Mouse (Mus musculus) small intestine, adult 2 months (tissue): ENCODE data around the gene Atp8a1. TPM values are rescaled to one million over a fixed set of nuclear protein-coding genes. Genes with fewer than 3 reads are reported as not detected.
A peak's percentile ranks its signal among the peaks of the same experiment; 100 is the strongest.
"Not testable (repeated sequence)": the region's sequence is repeated elsewhere in the genome, so short reads cannot be mapped to it uniquely, and the experiment has no call there.

ENCODE experiments used
- H3K27ac ChIP-seq: fragments of 200-500 bp; 2 replicates; pipeline ENCODE4 v1.5.1; 2012; ENCODE audit warnings: low read depth, low read length, control low read depth, inconsistent platforms; ENCODE audit not compliant: insufficient read depth
- H3K27me3 ChIP-seq: fragments of 200-500 bp; 2 replicates; pipeline ENCODE4 v1.6.1; 2012; ENCODE audit warnings: mild to moderate bottlenecking, moderate library complexity, low read length, inconsistent platforms; ENCODE audit not compliant: control insufficient read depth, insufficient read depth
- H3K36me3 ChIP-seq: fragments of 200-500 bp; 2 replicates; pipeline ENCODE4 v1.6.1; 2012; ENCODE audit warnings: mild to moderate bottlenecking, low read length, control low read depth, inconsistent platforms; ENCODE audit not compliant: control insufficient read depth, insufficient read depth
- H3K4me1 ChIP-seq: fragments of 200-500 bp; 2 replicates; pipeline ENCODE4 v1.6.1; 2012; ENCODE audit warnings: low read length, inconsistent platforms, mixed read lengths; ENCODE audit not compliant: control insufficient read depth, insufficient read depth, insufficient read length
- H3K4me3 ChIP-seq: fragments of 200-500 bp; 2 replicates; pipeline ENCODE4 v1.5.1; 2012; ENCODE audit warnings: low read depth, mild to moderate bottlenecking, control low read depth, inconsistent platforms, low read length, moderate library complexity
- CTCF ChIP-seq: fragments of 200-500 bp; IDR thresholded peaks from 2 replicates; pipeline ENCODE4 v1.5.1; 2012; ENCODE audit warnings: low read depth, mild to moderate bottlenecking, control low read depth, inconsistent platforms, low read length, moderate library complexity, mixed read lengths; ENCODE audit not compliant: insufficient replicate concordance, insufficient read length; ENCODE audit errors: extremely low read depth
- POLR2A ChIP-seq: fragments of 200-500 bp; IDR thresholded peaks from 2 replicates; pipeline ENCODE4 v1.6.1; 2012; ENCODE audit warnings: low read depth, mild to moderate bottlenecking, control low read depth, inconsistent platforms, low read length, moderate library complexity
- WGBS: fragments of 180-500 bp; shearing (Covaris S2); methylation state at CpG from one replicate; pipeline ENCODE4 v1.1.7; 2018; 5-methylcytosine and 5-hydroxymethylcytosine counted together
- polyA plus RNA-seq: library from polyadenylated mRNA; depleted of rRNA; stranded (reverse); fragments of >200 nt; gene quantifications from 2 replicates; pipeline ENCODE4 v1.2.3, GENCODE M21; 2012

Gene Atp8a1
- polyA plus RNA-seq, 1 experiment: 18.6 TPM

DNA sequence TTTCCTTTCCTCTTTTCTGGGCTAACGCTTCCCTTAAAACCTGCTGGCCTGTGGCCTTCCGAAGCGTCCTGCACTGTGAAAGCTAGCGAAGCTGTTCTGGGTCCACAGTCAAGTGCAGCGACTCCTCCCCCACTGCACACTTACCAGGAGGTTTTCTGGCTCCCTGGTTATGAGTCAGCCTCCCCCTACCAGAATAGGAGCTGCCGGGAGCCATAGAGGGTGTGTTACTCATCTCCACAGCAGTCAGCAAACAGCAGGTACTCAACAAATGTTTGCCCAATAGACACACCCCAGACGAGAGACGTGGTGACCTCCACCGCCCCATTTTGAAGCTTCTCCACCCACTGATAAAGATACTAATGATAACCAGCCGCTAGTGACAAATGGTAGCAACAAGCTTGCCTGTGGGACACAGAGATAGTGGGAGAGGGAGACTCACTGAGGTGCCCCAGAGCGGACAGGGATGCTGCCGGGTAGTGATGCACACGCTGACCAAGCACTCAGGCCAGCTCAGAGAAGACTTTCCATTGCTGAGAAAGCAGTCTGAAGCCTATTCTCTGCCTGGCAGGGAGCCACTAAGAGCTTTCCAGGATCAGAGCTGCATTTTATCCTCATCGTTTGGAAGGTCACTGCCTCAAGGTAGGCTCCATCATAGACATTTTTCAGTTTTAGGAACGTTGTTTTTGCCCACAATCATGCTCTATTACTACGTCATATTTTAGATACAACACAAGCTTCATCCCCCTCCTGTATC is 31.5 kb downstream of the Atp8a1 start:
- Histone ChIP-seq H3K4me1 (peaks cover 10% of the 10 kb centered on the region), H3K27me3 (no peaks in the 10 kb centered on the region), H3K36me3 (peaks cover 7% of the 10 kb centered on the region), H3K27ac (0 out of 2 replicates have a peak overlapping the region, but pooled peaks have one; percentile 18), H3K4me3 (0 out of 2 replicates have a peak overlapping the region, but pooled peaks have one; percentile 6)
- TF ChIP-seq CTCF: no peak
- no peak for TF ChIP-seq POLR2A
- 44% methylated on average over 16 of the region's 16 CpGs for WGBS

DNA sequence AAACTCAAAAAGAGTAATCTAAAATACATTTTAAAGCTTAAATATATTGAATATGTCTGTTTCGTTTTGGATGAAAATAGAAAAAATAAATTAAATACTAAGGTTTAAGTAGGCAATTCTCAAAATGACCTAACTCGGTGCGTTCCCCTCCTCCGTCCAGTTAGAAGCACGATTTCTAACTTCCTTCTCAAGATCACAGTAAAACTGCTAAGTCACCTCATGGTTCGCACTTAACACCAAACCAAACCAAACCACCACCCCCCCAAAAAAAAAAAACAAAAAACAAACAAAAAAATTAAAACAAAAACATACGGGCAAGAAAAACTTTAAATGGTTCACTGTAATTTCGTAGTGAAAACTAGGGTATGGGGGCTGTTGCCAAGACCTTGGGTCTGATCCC is 32.2 kb downstream of the Atp8a1 start:
- not testable (repeated sequence) for H3K27me3 ChIP-seq, H3K4me1 ChIP-seq, H3K4me3 ChIP-seq, H3K36me3 ChIP-seq
- 0 out of 2 replicates have a peak overlapping the region, but pooled peaks have one; percentile 18 for H3K27ac ChIP-seq
- WGBS: 84% methylated on average over 8 of the region's 8 CpGs

DNA sequence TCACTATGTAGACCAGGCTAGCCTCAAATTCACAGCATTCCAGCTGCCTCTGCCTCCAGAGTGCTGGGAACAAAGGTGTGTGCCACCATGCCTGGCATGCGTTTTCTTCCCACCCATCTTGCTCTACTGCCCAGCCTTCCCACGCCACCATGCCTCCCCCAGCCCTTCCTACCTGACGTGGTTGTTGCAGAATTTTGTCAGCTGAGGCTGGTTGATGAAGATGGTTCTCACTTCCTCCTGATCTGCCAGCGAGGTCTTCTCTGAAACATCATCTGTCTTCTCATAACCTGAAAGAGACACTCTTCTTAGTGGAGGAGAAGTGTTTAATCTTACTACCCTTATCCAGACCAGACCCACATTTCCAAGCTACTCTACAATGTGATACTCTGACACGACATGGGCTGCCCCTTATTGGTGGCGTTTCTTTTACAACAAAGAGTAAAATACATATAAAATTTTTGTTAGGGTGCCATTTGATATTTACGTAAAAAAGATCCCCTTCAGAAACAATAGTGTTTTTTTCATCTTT is 32.7 kb downstream of the Atp8a1 start:
- no peaks in the 10 kb centered on the region for H3K27me3 ChIP-seq
- H3K4me3 ChIP-seq: no peak overlapping the region
- WGBS: 91% methylated on average over 7 of the region's 7 CpGs
- no peak for TF ChIP-seq POLR2A
- TF ChIP-seq CTCF: no peak
- peaks cover 9% of the 10 kb centered on the region for H3K36me3 ChIP-seq
- no peak overlapping the region for H3K27ac ChIP-seq
- peaks cover 10% of the 10 kb centered on the region for H3K4me1 ChIP-seq

DNA sequence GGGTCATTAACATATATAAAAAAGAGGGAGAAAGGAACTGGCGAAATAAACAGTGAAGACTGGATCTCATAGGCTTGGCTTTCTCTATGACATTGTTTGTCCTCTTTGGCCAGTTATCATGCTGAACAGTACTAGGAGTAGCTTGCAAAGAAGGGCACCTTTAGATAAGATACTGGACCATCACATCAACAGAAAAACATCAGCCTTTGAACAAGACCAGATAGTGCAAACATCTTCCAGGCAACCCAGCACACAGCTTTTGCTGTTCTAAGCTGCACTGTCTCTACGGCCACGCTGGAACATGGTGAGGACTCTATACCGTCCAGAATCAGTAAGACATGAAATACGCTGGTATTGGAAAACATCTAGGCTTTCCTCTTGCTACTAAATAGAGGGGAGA is 33.9 kb downstream of the Atp8a1 start:
- TF ChIP-seq CTCF (no peak), POLR2A (no peak)
- Histone ChIP-seq H3K4me3 (no peak overlapping the region), H3K27me3 (no peaks in the 10 kb centered on the region), H3K27ac (no peak overlapping the region), H3K4me1 (peaks cover 10% of the 10 kb centered on the region), H3K36me3 (peaks cover 11% of the 10 kb centered on the region)
- 97% methylated on average over 5 of the region's 5 CpGs for WGBS

DNA sequence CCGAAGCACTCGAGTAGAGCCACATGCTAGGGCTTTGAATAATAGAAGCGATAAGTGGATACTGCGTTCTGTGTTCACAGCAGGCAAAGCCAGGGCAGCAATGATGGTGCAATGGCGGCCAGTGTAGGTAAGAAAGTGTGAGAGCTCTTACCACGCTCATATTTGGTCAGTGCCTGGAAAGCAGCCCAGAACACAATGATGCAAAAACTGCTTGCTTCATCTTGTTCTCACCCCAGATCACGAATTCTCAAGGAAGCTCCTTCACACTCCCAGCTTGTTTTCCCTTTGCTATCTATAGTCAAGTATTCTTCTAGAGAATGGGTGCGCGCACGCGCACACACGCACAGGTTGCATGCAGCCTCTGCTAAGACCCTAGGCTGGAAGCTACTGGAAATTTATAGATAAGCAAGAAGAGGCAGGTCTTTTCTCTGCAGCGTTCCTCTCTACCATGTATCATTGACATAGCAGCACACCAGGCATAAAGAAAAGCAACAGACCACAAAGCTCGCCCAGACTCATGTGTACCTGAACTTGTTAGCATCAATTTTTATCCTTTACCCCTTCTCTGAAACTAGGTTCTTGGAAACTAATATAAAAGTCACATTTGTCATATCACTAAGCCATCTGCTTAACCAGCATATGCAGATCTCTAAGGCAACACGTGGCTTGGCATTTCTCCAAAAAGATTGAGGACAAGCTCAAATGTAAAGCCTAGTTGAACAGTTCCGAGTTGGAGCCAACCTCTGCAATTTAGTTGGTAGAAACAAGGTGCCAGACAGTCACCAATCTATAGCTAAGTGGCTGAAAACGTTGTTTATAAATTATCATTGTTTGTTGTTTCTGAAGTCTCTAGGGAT is 44.8 kb downstream of the Atp8a1 start:
- no peaks in the 10 kb centered on the region for H3K27me3 ChIP-seq
- peaks cover 1% of the 10 kb centered on the region; the same call in 1 of the 2 replicates for H3K36me3 ChIP-seq
- TF ChIP-seq POLR2A: no peak
- TF ChIP-seq CTCF: no peak
- H3K4me3 ChIP-seq: no peak overlapping the region
- peaks cover 15% of the 10 kb centered on the region for H3K4me1 ChIP-seq
- WGBS: 77% methylated on average over 17 of the region's 17 CpGs
- no peak overlapping the region for H3K27ac ChIP-seq

DNA sequence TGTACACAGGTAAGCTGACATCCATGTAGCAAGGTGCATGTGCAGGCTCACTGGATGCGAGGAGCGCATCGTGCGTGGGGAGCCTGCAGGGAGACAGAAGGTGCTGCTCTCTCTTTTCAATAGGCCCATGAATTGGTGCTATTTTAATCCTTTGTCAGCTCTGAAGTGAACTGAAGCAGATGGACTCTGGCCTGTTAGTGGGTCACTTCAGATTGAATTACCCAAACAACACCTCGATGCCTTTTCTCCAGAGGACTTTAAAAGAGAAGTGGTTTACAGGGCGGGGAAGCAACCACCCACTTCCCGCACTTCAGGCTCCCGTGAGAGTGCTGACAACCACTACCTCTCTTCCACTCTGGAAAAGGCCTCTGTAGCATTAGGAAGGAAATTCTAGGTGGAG is 46.4 kb downstream of the Atp8a1 start:
- Histone ChIP-seq H3K27ac (no peak overlapping the region), H3K27me3 (no peaks in the 10 kb centered on the region), H3K4me3 (no peak overlapping the region), H3K36me3 (peaks cover 1% of the 10 kb centered on the region; the same call in 1 of the 2 replicates), H3K4me1 (peaks cover 21% of the 10 kb centered on the region)
- WGBS: 74% methylated on average over 8 of the region's 8 CpGs
- TF ChIP-seq CTCF (no peak), POLR2A (no peak)

DNA sequence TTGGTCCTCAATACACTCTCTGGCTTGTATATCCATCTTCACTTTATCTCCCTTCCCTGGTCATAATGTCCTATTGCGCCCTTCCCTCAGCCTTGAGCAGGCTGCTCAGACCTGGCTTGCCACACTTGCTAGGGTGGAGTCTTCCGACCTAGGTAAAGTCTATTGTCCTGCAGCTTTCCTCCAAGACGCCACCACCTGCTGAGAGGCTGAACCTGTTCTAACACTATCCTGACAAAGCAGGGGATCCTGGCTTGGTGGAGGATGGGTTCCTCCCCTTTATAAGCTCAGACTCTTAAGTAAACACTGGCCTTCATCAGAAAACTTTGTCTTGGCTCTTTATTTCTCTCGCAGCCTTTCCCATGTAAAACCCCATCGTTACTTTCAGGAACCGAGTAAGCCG is 47.4 kb downstream of the Atp8a1 start:
- 85% methylated on average over 7 of the region's 7 CpGs for WGBS
- Histone ChIP-seq H3K36me3 (peaks cover 1% of the 10 kb centered on the region; the same call in 1 of the 2 replicates), H3K27me3 (no peaks in the 10 kb centered on the region), H3K27ac (no peak overlapping the region), H3K4me3 (no peak overlapping the region), H3K4me1 (peaks cover 21% of the 10 kb centered on the region)
- no peak for TF ChIP-seq POLR2A
- no peak for TF ChIP-seq CTCF
